Mouse (Mus musculus): ENCODE data around the gene Peak1.

GRCm38 (mm10) chr9:56179416-56180117 lies 238.3 kb downstream of the Peak1 start:
- TF ChIP-seq CTCF (IDR thresholded peaks at IDR 0.05): peak; percentile 59
- TF ChIP-seq EP300 (IDR thresholded peaks at IDR 0.05): no peak

Measured in lung, postnatal 0 days (tissue).